Mouse (Mus musculus): Measurements from ENCODE around the gene Arl13b.

Gene Arl13b

GRCm38 (mm10) chr16:62846498-62847312, at the start of gene Arl13b:
Arl13b (minus strand) TSS chr16:62847040.
- peak; percentile 98 for DNase-seq (ENCODE audit: low spot score)

- DNase-seq (ENCODE audit: low spot score): no peak
Measured at GRCm38 (mm10) chr16:62895824-62896223, 49.0 kb upstream of the Arl13b start.

- DNase-seq (ENCODE audit: low spot score): no peak
Measured at GRCm38 (mm10) chr16:62874065-62874464, 27.2 kb upstream of the Arl13b start.

GRCm38 (mm10) chr16:62873180-62873579, 26.3 kb upstream of the Arl13b start:
- no peak for DNase-seq (ENCODE audit: low spot score)

- DNase-seq (ENCODE audit: low spot score): no peak
Measured at GRCm38 (mm10) chr16:62872688-62873117, 25.9 kb upstream of the Arl13b start.

GRCm38 (mm10) chr16:62861455-62861854, 14.6 kb upstream of the Arl13b start:
- no peak for DNase-seq (ENCODE audit: low spot score)

- no peak for DNase-seq (ENCODE audit: low spot score)
Measured at GRCm38 (mm10) chr16:62860140-62860539, 13.3 kb upstream of the Arl13b start.

- DNase-seq (ENCODE audit: low spot score): peak; percentile 16
Measured at GRCm38 (mm10) chr16:62858018-62858417, 11.2 kb upstream of the Arl13b start.

- no peak for DNase-seq (ENCODE audit: low spot score)
Measured at GRCm38 (mm10) chr16:62857498-62857897, 10.7 kb upstream of the Arl13b start.

GRCm38 (mm10) chr16:62856273-62856672, 9.4 kb upstream of the Arl13b start:
- no peak for DNase-seq (ENCODE audit: low spot score)

- no peak for DNase-seq (ENCODE audit: low spot score)
Measured at GRCm38 (mm10) chr16:62855385-62855784, 8.5 kb upstream of the Arl13b start.

- DNase-seq (ENCODE audit: low spot score): peak; percentile 48
Measured at GRCm38 (mm10) chr16:62854191-62855068, 7.6 kb upstream of the Arl13b start, which contains the start of gene Pros1. Pros1 (plus strand) TSS chr16:62854307.

GRCm38 (mm10) chr16:62853611-62854126, 6.8 kb upstream of the Arl13b start:
- no peak for DNase-seq (ENCODE audit: low spot score)

GRCm38 (mm10) chr16:62852464-62853252, 5.8 kb upstream of the Arl13b start:
- no peak for DNase-seq (ENCODE audit: low spot score)

GRCm38 (mm10) chr16:62845341-62845740, 1.5 kb downstream of the Arl13b start:
- no peak for DNase-seq (ENCODE audit: low spot score)

- no peak for DNase-seq (ENCODE audit: low spot score)
Measured at GRCm38 (mm10) chr16:62834016-62834735, 12.7 kb downstream of the Arl13b start.

GRCm38 (mm10) chr16:62832481-62832880, 14.4 kb downstream of the Arl13b start:
- peak; percentile 56 for DNase-seq (ENCODE audit: low spot score)

- no peak for DNase-seq (ENCODE audit: low spot score)
Measured at GRCm38 (mm10) chr16:62832027-62832426, 14.8 kb downstream of the Arl13b start.

GRCm38 (mm10) chr16:62826156-62827001, 20.5 kb downstream of the Arl13b start:
- DNase-seq (ENCODE audit: low spot score): peak; percentile 65

- DNase-seq (ENCODE audit: low spot score): no peak
Measured at GRCm38 (mm10) chr16:62822472-62822871, 24.4 kb downstream of the Arl13b start.
